Mouse (Mus musculus): ENCODE data around the gene Slc35f1. TPM values are rescaled to one million over a fixed set of nuclear protein-coding genes. Genes with fewer than 3 reads are reported as not detected.

The Slc35f1 gene
- total RNA-seq, 2 experiments from 2014 or later: 0.31 to 0.50 TPM

- DNase-seq: no peak
- TF ChIP-seq CTCF (IDR thresholded peaks at IDR 0.05): no peak
- intact Hi-C loops (cut with DNase I): no loop called here
- no peak overlapping the region for H3K27ac ChIP-seq
- H3K4me3 ChIP-seq: no peak overlapping the region
Observed at GRCm38 (mm10) chr10:52904914-52905313, 214.6 kb downstream of the Slc35f1 start.

- H3K27ac ChIP-seq: no peak overlapping the region
- DNase-seq: no peak
- intact Hi-C loops (cut with DNase I): no loop called here
- no peak for TF ChIP-seq CTCF (IDR thresholded peaks at IDR 0.05)
- H3K4me3 ChIP-seq: no peak overlapping the region
Observed at GRCm38 (mm10) chr10:52911762-52912161, 221.4 kb downstream of the Slc35f1 start.

- H3K4me3 ChIP-seq: no peak overlapping the region
- no peak overlapping the region for H3K27ac ChIP-seq
- no peak for TF ChIP-seq CTCF (IDR thresholded peaks at IDR 0.05)
- no peak for DNase-seq
- intact Hi-C loops (cut with DNase I): no loop called here
Observed at GRCm38 (mm10) chr10:52918715-52919114, 228.4 kb downstream of the Slc35f1 start.

- Histone ChIP-seq H3K4me3 (no peak overlapping the region), H3K27ac (no peak overlapping the region)
- DNase-seq: no peak
- intact Hi-C loops (cut with DNase I): no loop called here
- no peak for TF ChIP-seq CTCF (IDR thresholded peaks at IDR 0.05)
Observed at GRCm38 (mm10) chr10:52923143-52923542, 232.8 kb downstream of the Slc35f1 start.

- TF ChIP-seq CTCF (IDR thresholded peaks at IDR 0.05): no peak
- intact Hi-C loops (cut with DNase I): no loop called here
- Histone ChIP-seq H3K27ac (no peak overlapping the region), H3K4me3 (no peak overlapping the region)
- no peak for DNase-seq
Observed at GRCm38 (mm10) chr10:52926330-52926729, 236.0 kb downstream of the Slc35f1 start.

- TF ChIP-seq CTCF (IDR thresholded peaks at IDR 0.05): no peak
- no peak for DNase-seq
- no peak overlapping the region for H3K4me3 ChIP-seq
- H3K27ac ChIP-seq: no peak overlapping the region
- intact Hi-C loops (cut with DNase I): no loop called here
Observed at GRCm38 (mm10) chr10:52932159-52932558, 241.8 kb downstream of the Slc35f1 start.

GRCm38 (mm10) chr10:52934615-52935014 lies 244.3 kb downstream of the Slc35f1 start:
- no peak for DNase-seq
- Histone ChIP-seq H3K4me3 (no peak overlapping the region), H3K27ac (no peak overlapping the region)
- TF ChIP-seq CTCF (IDR thresholded peaks at IDR 0.05): no peak
- intact Hi-C loops (cut with DNase I): no loop called here

GRCm38 (mm10) chr10:52940111-52940830 lies 249.9 kb downstream of the Slc35f1 start:
- DNase-seq: no peak
- Histone ChIP-seq H3K4me3 (no peak overlapping the region), H3K27ac (no peak overlapping the region)
- TF ChIP-seq CTCF (IDR thresholded peaks at IDR 0.05): no peak
- intact Hi-C loops (cut with DNase I): no loop called here

GRCm38 (mm10) chr10:52940831-52941216 lies 250.5 kb downstream of the Slc35f1 start:
- no peak overlapping the region for H3K4me3 ChIP-seq
- intact Hi-C loops (cut with DNase I): no loop called here

GRCm38 (mm10) chr10:52952581-52952980 lies 262.2 kb downstream of the Slc35f1 start:
- intact Hi-C loops (cut with DNase I): no loop called here
- DNase-seq: no peak
- TF ChIP-seq CTCF (IDR thresholded peaks at IDR 0.05): no peak
- H3K27ac ChIP-seq: no peak overlapping the region
- H3K4me3 ChIP-seq: no peak overlapping the region

More at GRCm38 (mm10) chr10:52940831-52941216, 250.5 kb downstream of the Slc35f1 start:
- DNase-seq: no peak
- no peak overlapping the region for H3K27ac ChIP-seq
- no peak for TF ChIP-seq CTCF (IDR thresholded peaks at IDR 0.05)

GRCm38 (mm10) chr10:52956728-52957127 lies 266.4 kb downstream of the Slc35f1 start:
- no peak for DNase-seq
- no peak overlapping the region for H3K4me3 ChIP-seq
- TF ChIP-seq CTCF (IDR thresholded peaks at IDR 0.05): no peak
- H3K27ac ChIP-seq: no peak overlapping the region
- intact Hi-C loops (cut with DNase I): no loop called here

- no peak for TF ChIP-seq CTCF (IDR thresholded peaks at IDR 0.05)
- intact Hi-C loops (cut with DNase I): no loop called here
- no peak overlapping the region for H3K4me3 ChIP-seq
- no peak overlapping the region for H3K27ac ChIP-seq
- no peak for DNase-seq
Observed at GRCm38 (mm10) chr10:52979251-52979650, 288.9 kb downstream of the Slc35f1 start.

GRCm38 (mm10) chr10:52982836-52983235 lies 292.5 kb downstream of the Slc35f1 start:
- no peak for DNase-seq
- intact Hi-C loops (cut with DNase I): no loop called here
- H3K27ac ChIP-seq: no peak overlapping the region
- no peak overlapping the region for H3K4me3 ChIP-seq
- no peak for TF ChIP-seq CTCF (IDR thresholded peaks at IDR 0.05)

- intact Hi-C loops (cut with DNase I): no loop called here
- no peak for DNase-seq
- TF ChIP-seq CTCF (IDR thresholded peaks at IDR 0.05): no peak
- H3K27ac ChIP-seq: no peak overlapping the region
- H3K4me3 ChIP-seq: no peak overlapping the region
Observed at GRCm38 (mm10) chr10:52992246-52992645, 301.9 kb downstream of the Slc35f1 start.
